Mouse (Mus musculus) liver, embryonic 14.5 days (tissue): ENCODE measurements around the gene Capn11. TPM values are rescaled to one million over a fixed set of nuclear protein-coding genes. Genes with fewer than 3 reads are reported as not detected.

Source experiments
- ATAC-seq: fragments of 200-750 bp; cut with Nextera tagmentation; 2 replicates; pipeline ENCODE4 v1.8.0; 2017; ENCODE audit warnings: moderate number of reproducible peaks, mild to moderate bottlenecking, moderate library complexity; ENCODE audit not compliant: insufficient read depth
- DNase-seq, 3 experiments: peaks; one replicate each; pipeline ENCODE4 v3.0.0-alpha.2; 2012 to 2013; ENCODE audit warnings: low read depth in 3 of 3, low spot score in 3 of 3
- H3K27ac ChIP-seq: fragments of 300-500 bp; sonication (generic); 2 replicates; pipeline ENCODE4 v1.5.1; 2014; ENCODE audit warnings: moderate library complexity, mild to moderate bottlenecking, control low read depth, inconsistent platforms
- H3K27me3 ChIP-seq: fragments of 300-500 bp; sonication (generic); 2 replicates; pipeline ENCODE4 v1.6.1; 2014; ENCODE audit warnings: mild to moderate bottlenecking, low read length, moderate library complexity; ENCODE audit not compliant: control insufficient read depth, insufficient read depth
- H3K36me3 ChIP-seq: fragments of 300-500 bp; sonication (generic); replicated peaks from 2 replicates; pipeline ENCODE4 v1.6.1; 2014; ENCODE audit warnings: low read depth; ENCODE audit not compliant: control insufficient read depth, insufficient read depth
- H3K4me1 ChIP-seq, 2 experiments: fragments of 200-500 bp in 1 of 2; fragments of 300-500 bp in 1 of 2; sonication (generic) in 1 of 2; replicated peaks; 2 replicates each; pipeline ENCODE4 v1.6.1; 2012 to 2014; ENCODE audit warnings: antibody characterized with exemption in 1 of 2, inconsistent platforms in 1 of 2, low read length in 1 of 2; ENCODE audit not compliant: control insufficient read depth in 2 of 2, insufficient read depth in 2 of 2
- H3K4me2 ChIP-seq: fragments of 300-500 bp; sonication (generic); 2 replicates; pipeline ENCODE4 v1.6.1; 2014; ENCODE audit warnings: low read depth, mild to moderate bottlenecking, control low read depth, moderate library complexity
- H3K4me3 ChIP-seq, 2 experiments: fragments of 200-500 bp in 1 of 2; fragments of 300-500 bp in 1 of 2; sonication (generic) in 1 of 2; 2 replicates each; pipeline ENCODE4 v1.5.1; 2012 to 2014; ENCODE audit warnings: low read depth in 2 of 2, low read length in 2 of 2, mild to moderate bottlenecking in 2 of 2, control low read depth in 1 of 2, inconsistent platforms in 1 of 2, moderate library complexity in 1 of 2; ENCODE audit not compliant: insufficient read depth in 1 of 2
- H3K9ac ChIP-seq: fragments of 300-500 bp; sonication (generic); replicated peaks from 2 replicates; pipeline ENCODE4 v1.6.1; 2014; ENCODE audit warnings: mild to moderate bottlenecking, control low read depth, moderate library complexity
- H3K9me3 ChIP-seq: fragments of 300-500 bp; sonication (generic); 2 replicates; pipeline ENCODE4 v1.6.1; 2016; ENCODE audit warnings: low read length, mixed read lengths; ENCODE audit not compliant: control insufficient read depth
- CTCF ChIP-seq: IDR thresholded peaks from 2 replicates; pipeline ENCODE4 v1.5.1; 2016; ENCODE audit warnings: antibody characterized with exemption, low read depth, control low read depth
- EP300 ChIP-seq: IDR thresholded peaks from 2 replicates; pipeline ENCODE4 v1.6.1; 2016; ENCODE audit warnings: antibody characterized with exemption, low read depth
- WGBS: fragments of 180-500 bp; shearing (Covaris S2); extraction: QIAGEN DNeasy Blood & Tissue Kit; methylation state at CpG from one replicate; pipeline ENCODE4 v1.1.7; 2014; ENCODE audit not compliant: insufficient replicate concordance; 5-methylcytosine and 5-hydroxymethylcytosine counted together
- polyA plus RNA-seq, 2 experiments: library from polyadenylated mRNA; depleted of rRNA in 1 of 2; stranded (reverse) in 1 of 2; unstranded in 1 of 2; fragments of >200 nt; fragmentation: Nextera tagmentation in 1 of 2; extraction: Ambion mirVana in 1 of 2; gene quantifications; 2 replicates each; pipeline versions ENCODE4 v1.2.1 to v1.2.3; 2012 to 2014

The Capn11 gene
- polyA plus RNA-seq, 2 experiments, result not detected

DNA sequence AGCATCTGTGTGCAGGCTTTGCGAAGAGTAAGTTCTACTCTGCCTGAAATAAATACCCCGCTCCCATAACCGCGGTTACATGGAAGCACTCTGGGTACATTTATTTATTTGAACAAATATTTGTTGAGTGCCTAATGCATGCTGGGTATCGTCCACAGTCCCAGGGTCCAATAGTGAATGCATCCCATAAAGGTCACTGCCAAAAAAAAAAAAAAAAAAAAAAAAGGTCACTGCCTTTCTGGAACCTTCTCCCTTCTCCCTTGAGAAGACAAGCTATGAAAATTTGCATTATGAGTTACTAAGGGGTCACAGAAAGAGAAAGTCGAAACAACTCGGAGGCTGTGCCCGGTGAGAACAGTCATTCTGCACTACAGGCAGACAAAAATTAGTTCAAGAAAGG is 17.1 kb downstream of the Capn11 start:
- 74% methylated on average over 8 of the region's 8 CpGs for WGBS
- no peaks in the 10 kb centered on the region for H3K36me3 ChIP-seq
- no peaks in the 10 kb centered on the region for H3K27me3 ChIP-seq
- H3K4me3 ChIP-seq, result no peak overlapping the region
- H3K9ac ChIP-seq, result no peak overlapping the region
- DNase-seq (no peak), ATAC-seq (no peak)
- H3K4me1 ChIP-seq, result no peaks in the 10 kb centered on the region
- H3K27ac ChIP-seq, result no peak overlapping the region
- TF ChIP-seq CTCF, result no peak
- TF ChIP-seq EP300, result no peak
- H3K4me2 ChIP-seq, result no peak overlapping the region
- no peaks in the 10 kb centered on the region for H3K9me3 ChIP-seq

DNA sequence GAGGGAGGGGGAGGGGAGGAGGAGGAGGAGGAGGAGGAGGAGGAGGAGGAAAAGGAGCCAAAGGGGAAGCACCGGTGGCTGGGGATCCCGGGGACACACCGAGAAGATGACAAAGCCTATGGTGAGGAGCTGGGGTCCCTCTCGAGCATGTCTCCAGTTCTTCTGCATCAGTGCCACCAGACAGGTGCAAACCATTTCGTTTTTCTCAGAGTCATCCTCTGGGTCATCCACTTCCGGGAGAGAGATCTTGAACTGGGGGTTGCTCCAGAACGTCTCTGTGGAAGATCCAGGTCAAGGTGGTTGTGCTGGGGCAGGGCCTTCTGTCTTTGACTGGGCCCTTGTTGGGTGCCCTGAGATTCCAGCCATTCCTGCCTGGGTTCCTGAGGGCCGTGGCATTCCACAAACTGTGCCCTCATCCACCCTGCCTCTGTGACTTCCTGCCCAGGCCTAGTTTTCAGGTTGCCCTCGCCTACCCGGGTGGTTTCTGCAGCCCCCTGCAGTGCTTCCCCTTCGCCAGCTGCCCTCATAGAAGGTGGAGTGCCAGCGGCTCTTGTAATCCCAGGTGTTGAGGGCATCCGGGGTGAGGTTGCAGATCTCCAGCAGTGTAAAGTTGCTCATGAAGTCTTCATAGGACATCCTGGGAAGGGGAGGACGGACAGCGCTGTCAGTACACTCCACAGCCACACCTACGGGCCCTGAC is 20.4 kb downstream of the Capn11 start:
- 54% methylated on average over 16 of the region's 16 CpGs for WGBS

DNA sequence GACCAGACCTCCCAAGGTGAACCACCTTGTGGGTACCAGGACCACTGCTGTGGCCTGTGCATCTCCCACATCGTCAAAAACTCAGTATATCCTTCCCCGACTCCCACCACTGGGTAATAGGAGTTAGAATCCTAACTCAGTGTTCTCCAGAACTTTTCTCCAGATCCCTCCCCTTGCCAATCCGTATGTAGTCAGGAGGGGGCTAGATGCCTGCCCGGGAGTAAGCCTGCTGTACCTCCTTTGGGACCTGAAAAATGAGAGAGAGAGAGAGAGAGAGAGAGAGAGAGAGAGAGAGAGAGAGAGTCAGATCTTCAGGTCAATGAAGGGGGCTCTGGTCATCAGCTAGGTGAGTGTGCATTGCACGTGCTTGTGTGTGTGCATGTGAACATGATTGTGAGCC is 25.1 kb downstream of the Capn11 start:
- no peak for ATAC-seq
- DNase-seq, result no peak
- H3K4me3 ChIP-seq, result no peak overlapping the region
- H3K27ac ChIP-seq, result no peak overlapping the region
- H3K9ac ChIP-seq, result no peak overlapping the region
- H3K4me2 ChIP-seq, result no peak overlapping the region
- TF ChIP-seq CTCF, result no peak
- no peak for TF ChIP-seq EP300
- no peaks in the 10 kb centered on the region for H3K36me3 ChIP-seq
- no peaks in the 10 kb centered on the region for H3K27me3 ChIP-seq
- peaks cover 0 to 12% of the 10 kb centered on the region in 2 experiments; a peak in 3 of 4 replicates for H3K4me1 ChIP-seq
- WGBS, result 61% methylated on average over 5 of the region's 5 CpGs
- H3K9me3 ChIP-seq, result no peaks in the 10 kb centered on the region

More for the DNA sequence above, 20.4 kb downstream of the Capn11 start:
- TF ChIP-seq CTCF, result no peak
- TF ChIP-seq EP300, result no peak
- ATAC-seq, result no peak
- H3K36me3 ChIP-seq, result no peaks in the 10 kb centered on the region
- no peaks in the 10 kb centered on the region for H3K27me3 ChIP-seq
- H3K9ac ChIP-seq, result no peak overlapping the region
- no peaks in the 10 kb centered on the region for H3K4me1 ChIP-seq
- H3K27ac ChIP-seq, result no peak overlapping the region
- H3K9me3 ChIP-seq, result no peaks in the 10 kb centered on the region
- H3K4me3 ChIP-seq, result no peak overlapping the region
- DNase-seq, result no peak
- H3K4me2 ChIP-seq, result no peak overlapping the region

DNA sequence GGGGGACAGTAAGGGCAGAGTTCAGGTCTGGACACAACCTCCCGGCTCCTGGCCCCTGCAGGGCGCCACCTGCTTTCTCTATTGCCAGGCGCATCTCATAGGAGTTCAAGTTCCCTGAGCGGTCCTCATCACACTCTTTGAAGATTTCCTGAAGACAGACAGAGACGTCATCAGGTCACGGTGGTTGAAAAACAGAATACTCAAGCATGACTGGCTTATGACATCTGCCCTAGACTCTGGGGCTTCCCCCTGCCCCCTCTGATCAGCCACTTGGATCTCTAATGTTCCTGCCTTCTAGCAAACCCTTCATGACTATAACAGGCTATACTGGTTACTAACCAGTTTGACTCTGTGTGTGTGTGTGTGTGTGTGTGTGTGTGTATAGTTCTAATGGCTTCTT is 27.2 kb downstream of the Capn11 start:
- ATAC-seq (no peak), DNase-seq (no peak)
- no peaks in the 10 kb centered on the region for H3K36me3 ChIP-seq
- H3K4me1 ChIP-seq, result peaks cover 0 to 15% of the 10 kb centered on the region in 2 experiments; a peak in 3 of 4 replicates
- TF ChIP-seq EP300, result no peak
- no peak for TF ChIP-seq CTCF
- no peaks in the 10 kb centered on the region for H3K9me3 ChIP-seq
- H3K27ac ChIP-seq, result no peak overlapping the region
- no peaks in the 10 kb centered on the region; the same call in 1 of the 2 replicates for H3K27me3 ChIP-seq
- no peak overlapping the region for H3K9ac ChIP-seq
- H3K4me3 ChIP-seq, result no peak overlapping the region
- no peak overlapping the region for H3K4me2 ChIP-seq
- 57% methylated on average over 6 of the region's 6 CpGs for WGBS

DNA sequence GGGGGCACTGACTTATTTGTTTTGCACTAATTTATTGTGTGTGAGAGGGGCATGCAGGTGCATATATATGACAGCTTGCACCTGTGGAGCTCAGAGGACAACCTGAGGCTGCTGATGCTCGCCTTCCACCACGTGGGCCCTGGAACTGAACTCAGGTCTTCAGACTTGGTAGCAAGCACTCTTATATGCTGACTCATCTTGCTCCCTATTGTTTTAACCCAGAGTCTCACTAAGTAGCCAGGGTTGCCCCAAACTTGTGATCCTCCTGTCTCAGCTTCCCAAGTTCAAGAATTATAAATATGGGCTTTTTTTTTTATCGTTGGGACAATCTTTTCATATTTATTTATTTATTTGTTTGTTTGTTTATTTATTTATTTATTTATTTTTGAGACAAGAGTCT is 28.1 kb downstream of the Capn11 start:
- no peak for TF ChIP-seq EP300
- TF ChIP-seq CTCF, result no peak
- Histone ChIP-seq H3K9ac (no peak overlapping the region), H3K27ac (no peak overlapping the region), H3K36me3 (no peaks in the 10 kb centered on the region), H3K4me3 (no peak overlapping the region), H3K9me3 (no peaks in the 10 kb centered on the region), H3K27me3 (no peaks in the 10 kb centered on the region; the same call in 1 of the 2 replicates), H3K4me1 (peaks cover 0 to 21% of the 10 kb centered on the region in 2 experiments; a peak in 3 of 4 replicates), H3K4me2 (no peak overlapping the region)
- DNase-seq (no peak), ATAC-seq (no peak)
- WGBS, result 50% methylated on average over 3 of the region's 3 CpGs
